In the genomic region with DNA sequence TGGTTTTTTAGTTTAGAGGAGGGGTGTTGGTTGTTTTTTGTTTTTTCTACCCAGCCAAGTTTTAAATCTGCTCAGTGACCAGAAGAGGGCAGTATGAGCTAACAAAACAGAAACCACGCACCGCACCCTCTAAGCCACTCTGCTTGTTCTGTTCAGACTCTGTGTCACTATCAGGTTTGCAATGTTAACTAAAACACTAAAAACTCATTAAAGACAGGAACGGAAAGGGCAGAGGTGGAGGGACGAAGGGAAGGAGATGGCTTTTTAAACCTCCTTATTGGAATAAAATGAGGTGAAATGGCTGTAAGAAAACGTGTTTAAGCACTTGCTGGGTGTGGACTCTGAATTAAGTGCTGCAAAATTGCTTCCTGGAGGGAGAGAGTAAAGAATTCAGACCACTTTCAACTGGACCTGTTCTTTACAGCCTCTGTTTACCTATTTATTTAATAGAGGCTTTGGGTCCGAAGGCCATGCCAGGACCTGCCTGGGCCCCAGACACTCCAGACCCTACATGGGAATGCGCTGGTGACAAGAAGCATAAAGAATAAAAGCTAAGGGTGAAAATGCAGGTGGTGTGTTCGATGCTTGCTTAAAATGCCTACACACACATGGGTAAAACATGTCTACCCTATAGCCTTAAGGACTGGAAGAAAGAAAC, we compare ENCODE assay signal across 8 mouse cellular contexts.
A peak's percentile ranks its signal among the peaks of the same experiment; 100 is the strongest.
DNase-seq lines count a peak whose midpoint lies in the region; ATAC-seq and TF ChIP-seq lines count a peak whose summit lies in the region.

No protein-coding gene starts in this region.

- TF ChIP-seq CTCF in spleen, adult 2 months (IDR thresholded peaks at IDR 0.05; ENCODE audit: extremely low read depth, insufficient read depth, insufficient read length, insufficient replicate concordance), result peak; percentile 45; the same call in 1 of the 2 replicates
- peak; percentile 81 for TF ChIP-seq CTCF in hindbrain, postnatal 0 days (IDR thresholded peaks at IDR 0.05; ENCODE audit: low read depth)
- TF ChIP-seq CTCF in left cerebral cortex, adult 2 months (IDR thresholded peaks at IDR 0.05), result peak; percentile 70

- DNase-seq in spleen, adult 2 months (ENCODE audit: low read depth in 1 of 2, low spot score in 2 of 2), result peak; percentile 8 to 40
- no peak for DNase-seq in spleen, adult 12 weeks (ENCODE audit: low spot score)
- peak; percentile 50 for DNase-seq in c-Kit-positive CD71-negative TER-119-negative erythroid progenitor cells, embryonic 14.5 days (ENCODE audit: low read depth)
- peak; percentile 87 for DNase-seq in hindbrain, postnatal 0 days (ENCODE audit: low spot score)
- peak; percentile 16 to 23 for DNase-seq in left cerebral cortex, adult 2 months (ENCODE audit: extremely low spot score in 1 of 2, low spot score in 2 of 2)

- H3K9ac ChIP-seq in forebrain, embryonic 12.5 days, result no peak overlapping the region
- H3K9ac ChIP-seq in hindbrain, postnatal 0 days (replicated peaks; ENCODE audit: low read length), result no peak overlapping the region
- no peak overlapping the region for H3K9ac ChIP-seq in midbrain, embryonic 13.5 days (replicated peaks)
- no peak overlapping the region for H3K9ac ChIP-seq in stomach, embryonic 15.5 days

- no peaks in the 10 kb centered on the region for H3K27me3 ChIP-seq in spleen, adult 2 months (ENCODE audit: control insufficient read depth, insufficient read depth, low read length)
- H3K27me3 ChIP-seq in forebrain, embryonic 12.5 days, result no peaks in the 10 kb centered on the region; the same call in 1 of the 2 replicates
- no peaks in the 10 kb centered on the region for H3K27me3 ChIP-seq in hindbrain, postnatal 0 days (ENCODE audit: insufficient read depth, low read length)
- peaks cover 14% of the 10 kb centered on the region; the same call in 1 of the 2 replicates for H3K27me3 ChIP-seq in midbrain, embryonic 13.5 days
- no peaks in the 10 kb centered on the region for H3K27me3 ChIP-seq in stomach, embryonic 15.5 days (replicated peaks)

- H3K27ac ChIP-seq in spleen, adult 2 months (ENCODE audit: insufficient read depth, low read length), result no peak overlapping the region
- H3K27ac ChIP-seq in forebrain, embryonic 12.5 days, result no peak overlapping the region
- H3K27ac ChIP-seq in hindbrain, postnatal 0 days, result no peak overlapping the region
- no peak overlapping the region for H3K27ac ChIP-seq in left cerebral cortex, adult 2 months
- no peak overlapping the region for H3K27ac ChIP-seq in midbrain, embryonic 13.5 days
- H3K27ac ChIP-seq in stomach, embryonic 15.5 days, result no peak overlapping the region

- no peaks in the 10 kb centered on the region for H3K36me3 ChIP-seq in spleen, adult 2 months (ENCODE audit: control insufficient read depth, insufficient read depth, low read length)
- no peaks in the 10 kb centered on the region for H3K36me3 ChIP-seq in forebrain, embryonic 12.5 days (replicated peaks)
- H3K36me3 ChIP-seq in hindbrain, postnatal 0 days (ENCODE audit: insufficient read depth, low read length), result no peaks in the 10 kb centered on the region
- no peaks in the 10 kb centered on the region for H3K36me3 ChIP-seq in midbrain, embryonic 13.5 days
- H3K36me3 ChIP-seq in stomach, embryonic 15.5 days, result no peaks in the 10 kb centered on the region

- no peak overlapping the region for H3K4me3 ChIP-seq in spleen, adult 2 months (ENCODE audit: extremely low read depth, insufficient read depth, insufficient read length)
- no peak overlapping the region for H3K4me3 ChIP-seq in forebrain, embryonic 12.5 days (replicated peaks)
- no peak overlapping the region for H3K4me3 ChIP-seq in hindbrain, postnatal 0 days (ENCODE audit: low read length)
- H3K4me3 ChIP-seq in left cerebral cortex, adult 2 months, result no peak overlapping the region
- no peak overlapping the region for H3K4me3 ChIP-seq in midbrain, embryonic 13.5 days (replicated peaks)
- no peak overlapping the region for H3K4me3 ChIP-seq in stomach, embryonic 15.5 days (replicated peaks)

- WGBS in spleen, adult 2 months, result 35% methylated on average over 8 of the region's 8 CpGs
- WGBS in forebrain, embryonic 12.5 days, result 40% methylated on average over 8 of the region's 8 CpGs
- 37% methylated on average over 8 of the region's 8 CpGs for WGBS in hindbrain, postnatal 0 days
- 37% methylated on average over 8 of the region's 8 CpGs for WGBS in midbrain, embryonic 13.5 days
- 27% methylated on average over 8 of the region's 8 CpGs for WGBS in stomach, embryonic 15.5 days

- no peaks in the 10 kb centered on the region for H3K9me3 ChIP-seq in forebrain, embryonic 12.5 days
- no peaks in the 10 kb centered on the region for H3K9me3 ChIP-seq in hindbrain, postnatal 0 days (ENCODE audit: low read length)
- H3K9me3 ChIP-seq in midbrain, embryonic 13.5 days, result no peaks in the 10 kb centered on the region
- H3K9me3 ChIP-seq in stomach, embryonic 15.5 days, result no peaks in the 10 kb centered on the region

- no peak overlapping the region for H3K4me2 ChIP-seq in forebrain, embryonic 12.5 days
- no peak overlapping the region for H3K4me2 ChIP-seq in hindbrain, postnatal 0 days (ENCODE audit: low read depth, low read length)
- H3K4me2 ChIP-seq in midbrain, embryonic 13.5 days (replicated peaks), result no peak overlapping the region
- peak overlapping the region; percentile 22; the same call in 1 of the 2 replicates for H3K4me2 ChIP-seq in stomach, embryonic 15.5 days

- intact Hi-C loops in left cerebral cortex, adult 2 months (cut with DNase I), result loop anchor here (1.0 to 5.0 kb wide), 4 partner anchors 278 to 654 kb away; no protein-coding TSS in a partner anchor

- no peaks in the 10 kb centered on the region for H3K4me1 ChIP-seq in spleen, adult 2 months (ENCODE audit: control insufficient read depth, insufficient read depth, insufficient read length)
- no peaks in the 10 kb centered on the region for H3K4me1 ChIP-seq in forebrain, embryonic 12.5 days
- H3K4me1 ChIP-seq in hindbrain, postnatal 0 days (ENCODE audit: insufficient read depth, low read length), result no peaks in the 10 kb centered on the region
- no peaks in the 10 kb centered on the region for H3K4me1 ChIP-seq in midbrain, embryonic 13.5 days (replicated peaks)
- no peaks in the 10 kb centered on the region for H3K4me1 ChIP-seq in stomach, embryonic 15.5 days

- ATAC-seq in forebrain, embryonic 12.5 days (ENCODE audit: low FRiP score), result peak; percentile 73; the same call in 1 of the 2 replicates
- ATAC-seq in hindbrain, postnatal 0 days, result peak; percentile 78; the same call in 1 of the 2 replicates
- ATAC-seq in midbrain, embryonic 13.5 days, result peak; percentile 76; the same call in 1 of the 2 replicates
- no peak for ATAC-seq in stomach, embryonic 15.5 days (ENCODE audit: insufficient read depth, low FRiP score, low read depth)

- no peak for TF ChIP-seq POLR2A in spleen, adult 2 months (IDR thresholded peaks at IDR 0.05; ENCODE audit: low read depth, low read length)
